Mouse (Mus musculus): ENCODE data around the gene Tbc1d23. TPM values are rescaled to one million over a fixed set of nuclear protein-coding genes. Genes with fewer than 3 reads are reported as not detected.

Gene Tbc1d23
- polyA plus RNA-seq, 1 experiment from 2014 or later = 23.2 TPM

DNA sequence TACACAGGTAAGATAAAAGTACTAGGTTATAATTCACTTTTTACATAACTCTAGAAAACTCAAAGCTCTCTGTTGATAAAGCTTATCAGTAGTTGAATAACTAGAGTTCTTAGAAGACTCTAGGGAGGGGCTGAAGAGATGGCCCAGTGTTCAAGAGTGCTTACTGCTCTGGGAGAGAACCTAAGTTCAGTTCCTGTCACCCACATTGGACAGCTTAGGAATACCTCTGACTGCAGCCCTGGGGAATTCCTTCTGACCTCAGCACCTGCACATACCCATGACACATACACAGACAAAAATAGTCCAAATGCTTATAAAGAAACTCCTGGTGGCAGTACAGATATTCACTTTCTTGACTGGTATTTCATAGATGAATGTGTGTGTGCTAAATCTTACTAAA, 75.4 kb downstream of the Tbc1d23 start:
- ATAC-seq (ENCODE audit: insufficient read depth, low FRiP score, low read depth) = peak; percentile 63; the same call in 1 of the 2 replicates
- Histone ChIP-seq H3K4me1 (no peaks in the 10 kb centered on the region), H3K4me2 (no peak overlapping the region), H3K9me3 (no peaks in the 10 kb centered on the region), H3K27me3 (replicated peaks) (no peaks in the 10 kb centered on the region), H3K9ac (no peak overlapping the region), H3K27ac (no peak overlapping the region), H3K4me3 (replicated peaks) (no peak overlapping the region), H3K36me3 (peaks cover 24% of the 10 kb centered on the region)

DNA sequence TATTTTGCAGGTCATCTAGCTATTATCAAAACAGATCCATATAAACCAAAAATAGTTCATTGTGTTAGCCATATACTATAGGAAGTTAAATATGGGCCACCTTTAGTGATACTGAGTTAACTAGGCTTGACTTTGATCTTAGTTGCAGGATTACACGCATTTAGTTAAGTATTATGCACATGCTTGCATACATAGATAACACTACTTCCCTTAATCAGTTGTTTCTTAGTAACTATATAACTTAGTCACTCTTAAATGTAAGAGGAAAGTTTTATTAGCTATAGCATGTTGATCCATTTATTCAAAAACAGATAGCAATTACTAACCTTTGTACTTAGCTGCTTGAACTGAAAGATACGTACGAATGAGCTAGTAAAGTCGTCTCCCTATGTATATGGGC, 79.9 kb downstream of the Tbc1d23 start:
- ATAC-seq (ENCODE audit: insufficient read depth, low FRiP score, low read depth) = no peak
- WGBS = 92% methylated on average over 4 of the region's 4 CpGs
- no peaks in the 10 kb centered on the region for H3K9me3 ChIP-seq
- no peak overlapping the region for H3K9ac ChIP-seq
- H3K27me3 ChIP-seq (replicated peaks) = no peaks in the 10 kb centered on the region
- no peak overlapping the region for H3K4me3 ChIP-seq (replicated peaks)
- no peaks in the 10 kb centered on the region for H3K4me1 ChIP-seq
- no peak overlapping the region for H3K27ac ChIP-seq
- peaks cover 7% of the 10 kb centered on the region; the same call in 1 of the 2 replicates for H3K36me3 ChIP-seq
- no peak overlapping the region for H3K4me2 ChIP-seq

DNA sequence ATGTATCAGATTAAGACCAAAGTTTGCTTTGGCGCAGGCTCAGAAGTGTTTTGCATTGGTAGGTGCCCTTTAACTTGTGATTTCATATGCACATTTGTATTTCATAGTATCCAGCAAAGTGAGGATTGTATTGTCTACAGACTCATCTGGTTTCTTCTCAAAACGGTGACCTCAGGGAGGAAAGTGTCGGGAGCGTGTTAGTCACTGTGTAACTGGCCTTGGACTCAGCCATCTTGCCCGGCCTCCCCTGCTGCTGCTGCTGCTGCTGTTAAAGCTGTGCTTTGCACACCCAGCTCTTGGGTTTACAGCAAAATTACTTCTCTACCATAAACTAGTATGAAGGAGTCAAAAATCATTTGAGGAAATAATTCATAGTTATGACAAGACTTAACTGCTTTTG, 86.6 kb downstream of the Tbc1d23 start:
- H3K4me3 ChIP-seq (replicated peaks) = no peak overlapping the region
- no peaks in the 10 kb centered on the region for H3K27me3 ChIP-seq (replicated peaks)
- no peak for ATAC-seq (ENCODE audit: insufficient read depth, low FRiP score, low read depth)
- no peak overlapping the region for H3K4me2 ChIP-seq
- H3K36me3 ChIP-seq = peaks cover 7% of the 10 kb centered on the region; the same call in 1 of the 2 replicates
- 91% methylated on average over 5 of the region's 5 CpGs for WGBS
- H3K9ac ChIP-seq = no peak overlapping the region
- no peaks in the 10 kb centered on the region for H3K4me1 ChIP-seq
- H3K27ac ChIP-seq = no peak overlapping the region
- H3K9me3 ChIP-seq = no peaks in the 10 kb centered on the region

DNA sequence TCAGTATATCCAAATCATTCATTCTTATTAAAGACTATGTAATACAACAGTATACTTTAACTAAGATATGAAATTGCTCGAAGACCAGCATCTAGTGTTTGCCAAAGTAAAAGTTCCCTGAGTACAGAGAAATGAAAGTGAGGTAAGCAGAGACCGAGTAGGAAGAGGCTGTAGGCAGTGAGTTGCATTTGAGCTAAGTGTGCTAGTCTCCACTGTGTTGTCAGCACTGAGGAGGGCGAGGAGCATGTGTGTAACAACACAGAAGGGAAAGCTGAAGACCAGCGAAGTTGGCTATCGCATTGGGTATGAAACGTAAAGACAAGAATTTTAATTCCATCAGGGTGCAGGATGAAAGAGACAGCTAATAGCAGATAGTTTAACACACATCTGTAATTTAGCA, 97.7 kb downstream of the Tbc1d23 start:
- H3K4me3 ChIP-seq (replicated peaks) = no peak overlapping the region
- no peaks in the 10 kb centered on the region for H3K27me3 ChIP-seq (replicated peaks)
- no peak overlapping the region for H3K27ac ChIP-seq
- no peaks in the 10 kb centered on the region for H3K9me3 ChIP-seq
- H3K36me3 ChIP-seq = peaks cover 5% of the 10 kb centered on the region
- 92% methylated on average over 6 of the region's 6 CpGs for WGBS
- H3K4me1 ChIP-seq = no peaks in the 10 kb centered on the region; the same call in 1 of the 2 replicates
- ATAC-seq (ENCODE audit: insufficient read depth, low FRiP score, low read depth) = no peak
- H3K4me2 ChIP-seq = no peak overlapping the region
- H3K9ac ChIP-seq = no peak overlapping the region

DNA sequence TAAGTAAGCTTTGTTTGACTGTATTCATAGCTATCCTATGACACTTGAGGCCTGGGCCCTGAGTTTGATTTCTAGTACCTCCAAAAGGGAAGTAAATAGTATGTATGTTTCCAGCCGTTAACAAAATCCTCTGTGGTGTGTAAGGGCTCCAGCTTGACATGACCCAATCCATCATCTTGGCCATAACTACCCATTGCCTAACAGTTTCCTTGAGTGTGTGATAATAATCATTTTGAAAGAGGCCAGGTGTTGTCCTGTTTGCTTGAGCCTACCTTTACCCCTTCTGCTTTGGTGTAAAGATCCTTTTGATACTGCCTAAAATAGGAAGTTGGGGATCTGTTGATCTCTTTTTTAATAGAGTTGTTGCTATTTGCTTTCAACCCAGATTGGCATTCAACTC, 99.0 kb downstream of the Tbc1d23 start:
- Histone ChIP-seq H3K36me3 (peaks cover 3% of the 10 kb centered on the region; the same call in 1 of the 2 replicates), H3K27ac (no peak overlapping the region), H3K9ac (no peak overlapping the region), H3K4me3 (replicated peaks) (no peak overlapping the region), H3K4me1 (peaks cover 4% of the 10 kb centered on the region), H3K9me3 (no peaks in the 10 kb centered on the region), H3K27me3 (replicated peaks) (no peaks in the 10 kb centered on the region), H3K4me2 (no peak overlapping the region)
- ATAC-seq (ENCODE audit: insufficient read depth, low FRiP score, low read depth) = no peak
- WGBS = 31% methylated on average over 1 of the region's 1 CpGs

DNA sequence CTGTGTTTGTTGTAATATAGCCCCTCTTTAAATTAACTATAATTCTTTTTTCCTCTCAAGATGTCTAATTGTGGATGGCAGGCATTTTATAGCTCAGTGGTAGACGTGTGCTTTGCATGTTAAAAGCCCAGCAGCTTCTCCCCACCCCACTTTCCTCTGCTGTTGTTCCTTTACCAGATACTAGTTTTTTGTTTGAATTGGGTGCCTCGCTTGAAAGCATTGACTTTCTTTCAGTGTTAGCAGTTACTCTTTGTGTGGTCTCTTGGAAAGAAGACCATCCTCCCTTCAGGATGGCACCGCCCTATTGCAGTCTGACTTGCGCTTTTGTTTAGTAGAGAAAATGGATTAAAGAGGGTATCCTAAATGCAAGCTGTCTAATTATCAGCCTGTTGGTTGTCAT, 99.8 kb downstream of the Tbc1d23 start:
- H3K27ac ChIP-seq = no peak overlapping the region
- H3K9me3 ChIP-seq = no peaks in the 10 kb centered on the region
- ATAC-seq (ENCODE audit: insufficient read depth, low FRiP score, low read depth) = no peak
- H3K27me3 ChIP-seq (replicated peaks) = no peaks in the 10 kb centered on the region
- no peak overlapping the region for H3K4me3 ChIP-seq (replicated peaks)
- H3K9ac ChIP-seq = no peak overlapping the region
- WGBS = 78% methylated on average over 4 of the region's 4 CpGs
- no peak overlapping the region for H3K4me2 ChIP-seq
- peaks cover 5% of the 10 kb centered on the region for H3K4me1 ChIP-seq
- peaks cover 3% of the 10 kb centered on the region; the same call in 1 of the 2 replicates for H3K36me3 ChIP-seq

DNA sequence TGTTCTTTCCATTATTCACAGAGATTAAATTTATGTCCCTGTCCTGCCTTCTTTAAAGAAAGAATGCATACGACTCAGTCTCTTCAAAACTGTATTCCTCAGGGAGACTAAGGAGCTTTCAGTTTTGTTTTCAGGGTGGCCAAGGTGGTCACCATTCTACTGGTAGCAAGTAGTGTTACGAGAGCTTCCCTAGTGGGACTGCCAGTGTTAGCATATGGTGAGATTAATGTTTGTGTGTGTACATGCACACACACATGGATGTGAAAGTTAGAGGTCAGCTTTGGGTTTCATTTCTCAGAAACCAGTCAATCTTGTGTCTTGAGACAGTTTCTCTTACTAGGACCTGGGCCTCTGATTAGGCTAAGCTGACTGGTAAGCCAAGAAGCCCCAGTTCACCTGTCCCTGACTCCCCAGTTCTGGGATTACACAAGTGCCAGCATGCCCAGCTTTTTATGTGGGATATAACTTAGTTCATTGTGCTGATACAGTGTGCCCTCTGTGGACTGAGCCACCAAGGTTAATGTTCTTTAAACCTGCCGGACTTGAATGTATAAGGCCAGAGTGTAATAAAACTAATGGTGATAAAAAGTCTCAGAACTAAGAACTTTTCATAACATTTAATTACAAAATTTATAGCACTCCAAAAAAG, 100.4 kb downstream of the Tbc1d23 start:
- no peaks in the 10 kb centered on the region for H3K9me3 ChIP-seq
- H3K4me1 ChIP-seq = peaks cover 5% of the 10 kb centered on the region
- WGBS = 72% methylated on average over 3 of the region's 3 CpGs
- H3K36me3 ChIP-seq = peaks cover 3% of the 10 kb centered on the region; the same call in 1 of the 2 replicates
- peak; percentile 63; the same call in 1 of the 2 replicates for ATAC-seq (ENCODE audit: insufficient read depth, low FRiP score, low read depth)
- no peak overlapping the region for H3K4me2 ChIP-seq
- no peak overlapping the region for H3K4me3 ChIP-seq (replicated peaks)
- no peak overlapping the region for H3K9ac ChIP-seq
- no peaks in the 10 kb centered on the region for H3K27me3 ChIP-seq (replicated peaks)
- 0 out of 2 replicates have a peak overlapping the region, but pooled peaks have one; percentile 28 for H3K27ac ChIP-seq

DNA sequence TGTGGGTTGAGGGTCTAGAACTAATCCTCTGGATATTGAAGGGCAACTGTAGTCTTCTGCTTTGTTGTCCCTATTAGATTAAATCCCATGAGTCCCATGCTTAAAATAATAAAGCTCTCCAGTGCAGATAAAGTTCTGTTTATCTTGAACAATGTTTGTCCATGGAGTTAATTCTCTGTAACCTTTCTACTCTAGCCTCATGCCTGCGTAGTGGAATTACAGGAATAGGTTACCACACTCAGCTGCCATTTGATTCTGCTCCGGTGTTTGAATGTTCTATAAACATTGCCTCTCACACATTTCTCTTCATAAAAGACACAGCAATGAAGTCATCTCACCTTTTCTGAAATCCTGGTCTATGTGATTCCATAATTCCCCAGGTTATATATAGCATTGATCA, 103.5 kb downstream of the Tbc1d23 start:
- ATAC-seq (ENCODE audit: insufficient read depth, low FRiP score, low read depth) = no peak
- H3K4me1 ChIP-seq = peaks cover 15% of the 10 kb centered on the region
- no peaks in the 10 kb centered on the region for H3K27me3 ChIP-seq (replicated peaks)
- no peaks in the 10 kb centered on the region for H3K36me3 ChIP-seq
- no peak overlapping the region for H3K9ac ChIP-seq
- H3K4me3 ChIP-seq (replicated peaks) = no peak overlapping the region
- 56% methylated on average over 2 of the region's 2 CpGs for WGBS
- no peak overlapping the region for H3K4me2 ChIP-seq
- no peak overlapping the region for H3K27ac ChIP-seq
- H3K9me3 ChIP-seq = no peaks in the 10 kb centered on the region

DNA sequence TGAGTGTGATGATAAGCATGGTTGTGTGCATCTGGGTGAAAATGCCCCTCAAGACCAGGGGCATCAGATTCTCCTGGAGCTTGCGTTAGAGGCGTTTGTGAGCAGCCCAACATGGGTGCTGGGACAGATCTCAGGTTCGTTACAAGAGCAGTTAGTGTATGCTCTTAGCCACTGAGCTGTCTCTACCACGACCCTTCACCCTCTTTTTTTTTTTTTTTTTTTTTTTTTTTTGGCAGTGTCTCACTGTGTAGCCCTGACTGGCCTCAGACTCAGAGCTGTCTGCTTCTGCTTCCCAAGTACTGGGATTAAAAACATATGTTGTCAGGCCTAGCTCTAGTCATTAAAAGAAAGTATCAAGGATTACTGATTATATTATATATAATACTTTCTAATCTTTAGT, 105.0 kb downstream of the Tbc1d23 start:
- WGBS = 71% methylated on average over 4 of the region's 4 CpGs
- ATAC-seq (ENCODE audit: insufficient read depth, low FRiP score, low read depth) = no peak

DNA sequence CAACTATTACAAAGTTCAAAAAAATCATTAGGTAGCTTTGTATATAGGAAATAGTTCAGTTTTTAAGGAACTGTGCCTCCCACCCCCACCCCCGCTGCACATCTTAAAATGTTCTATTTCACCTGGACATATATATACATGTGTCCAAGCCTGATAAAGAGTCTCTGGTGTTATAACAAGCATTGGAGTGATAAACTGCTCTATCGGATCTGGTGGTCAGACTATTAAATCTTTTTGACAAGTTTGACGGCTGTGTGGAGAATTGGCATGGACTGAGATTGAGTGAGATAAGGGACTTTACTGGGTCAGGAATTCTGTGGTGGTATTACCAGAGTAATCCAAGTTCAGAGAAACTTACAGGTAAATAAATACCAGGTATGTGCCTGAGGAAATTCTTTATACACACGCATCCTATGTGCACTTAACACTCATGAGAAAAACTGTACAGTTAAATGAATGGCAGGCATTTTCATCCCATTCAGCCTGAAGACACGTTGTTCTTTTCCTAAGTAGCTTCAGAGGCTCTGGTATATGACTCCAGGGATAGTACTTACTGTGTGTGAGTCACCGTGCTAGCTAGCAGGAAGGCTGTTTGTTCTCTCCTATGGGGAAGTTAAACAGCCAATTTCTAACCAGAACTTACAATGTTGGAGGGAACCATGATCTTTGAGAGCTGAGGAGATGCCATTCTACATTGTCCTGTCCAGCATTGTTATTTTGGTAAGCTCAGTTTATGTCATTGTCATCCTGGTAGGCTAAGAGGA, 108.4 kb downstream of the Tbc1d23 start:
- H3K27me3 ChIP-seq (replicated peaks) = no peaks in the 10 kb centered on the region
- ATAC-seq (ENCODE audit: insufficient read depth, low FRiP score, low read depth) = no peak
- H3K9me3 ChIP-seq = no peaks in the 10 kb centered on the region
- H3K4me3 ChIP-seq (replicated peaks) = peak overlapping the region; percentile 99
- H3K4me2 ChIP-seq = peak overlapping the region; percentile 66
- H3K27ac ChIP-seq = no peak overlapping the region
- WGBS = 29% methylated on average over 6 of the region's 6 CpGs
- no peak overlapping the region; the same call in 1 of the 2 replicates for H3K9ac ChIP-seq
- H3K4me1 ChIP-seq = peaks cover 17% of the 10 kb centered on the region
- H3K36me3 ChIP-seq = no peaks in the 10 kb centered on the region

More for the DNA sequence above, 105.0 kb downstream of the Tbc1d23 start:
- Histone ChIP-seq H3K9ac (no peak overlapping the region), H3K9me3 (no peaks in the 10 kb centered on the region), H3K27ac (no peak overlapping the region), H3K4me2 (no peak overlapping the region), H3K36me3 (no peaks in the 10 kb centered on the region), H3K4me3 (replicated peaks) (no peak overlapping the region), H3K27me3 (replicated peaks) (no peaks in the 10 kb centered on the region), H3K4me1 (peaks cover 17% of the 10 kb centered on the region)

DNA sequence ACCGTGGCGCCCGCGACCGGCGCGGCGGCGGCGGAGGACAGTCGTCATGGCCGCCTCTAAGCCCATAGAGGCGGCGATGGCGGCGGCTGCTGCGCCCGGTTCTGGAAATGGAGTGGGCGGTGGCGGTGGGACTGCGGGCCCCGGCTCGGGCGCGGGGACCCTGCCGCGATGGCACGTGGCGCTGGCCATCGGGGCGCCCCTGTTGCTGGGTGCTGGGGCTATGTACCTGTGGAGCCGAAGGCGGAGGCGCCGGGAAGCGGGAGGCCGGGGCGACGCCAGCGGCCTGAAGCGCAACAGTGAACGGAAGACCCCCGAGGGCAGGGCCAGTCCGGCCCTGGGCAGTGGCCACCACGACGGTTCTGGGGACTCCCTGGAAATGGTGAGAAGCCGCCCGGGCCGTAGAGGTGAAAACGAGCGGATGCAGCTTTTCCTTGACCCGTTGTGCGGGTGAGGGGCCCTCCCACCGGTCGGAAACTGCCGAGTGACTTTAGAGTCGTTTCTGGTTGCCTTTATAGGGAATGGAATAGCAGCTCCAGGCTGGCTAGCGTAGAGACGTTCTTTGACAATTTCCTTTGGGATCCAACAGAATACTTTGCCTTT, 109.4 kb downstream of the Tbc1d23 start:
- Histone ChIP-seq H3K4me2 (peak overlapping the region; percentile 66), H3K9me3 (no peaks in the 10 kb centered on the region), H3K27ac (peak overlapping the region; percentile 96), H3K9ac (peak overlapping the region; percentile 100), H3K4me1 (peaks cover 12% of the 10 kb centered on the region), H3K36me3 (no peaks in the 10 kb centered on the region), H3K27me3 (replicated peaks) (no peaks in the 10 kb centered on the region), H3K4me3 (replicated peaks) (peak overlapping the region; percentile 99)
- ATAC-seq (ENCODE audit: insufficient read depth, low FRiP score, low read depth) = no peak
- WGBS = under 1% methylated on average over 59 of the region's 59 CpGs

Data from stomach, embryonic 15.5 days (tissue).